Mouse (Mus musculus): ENCODE data around the gene Filip1l. TPM values are rescaled to one million over a fixed set of nuclear protein-coding genes. Genes with fewer than 3 reads are reported as not detected.

The Filip1l gene
- polyA plus RNA-seq, 1 experiment from 2014 or later, result 9.4 TPM

GRCm38 (mm10) chr16:57552709-57553108 is 199.8 kb downstream of the Filip1l start:
- no peaks in the 10 kb centered on the region for H3K27me3 ChIP-seq (replicated peaks; ENCODE audit: control insufficient read depth, insufficient read depth, low read length)
- H3K4me3 ChIP-seq (ENCODE audit: low read depth, low read length), result no peak overlapping the region
- H3K9me3 ChIP-seq (ENCODE audit: control insufficient read depth, low read length), result no peaks in the 10 kb centered on the region
- H3K27ac ChIP-seq (ENCODE audit: low read depth, low read length), result no peak overlapping the region
- H3K9ac ChIP-seq (ENCODE audit: low read depth, low read length), result no peak overlapping the region
- H3K4me2 ChIP-seq, result no peak overlapping the region
- H3K36me3 ChIP-seq (ENCODE audit: control insufficient read depth, insufficient read depth, low read length), result no peaks in the 10 kb centered on the region
- no peak for ATAC-seq (replicated peaks; ENCODE audit: low FRiP score)
- no peaks in the 10 kb centered on the region for H3K4me1 ChIP-seq (replicated peaks; ENCODE audit: control insufficient read depth, insufficient read depth, low read length)
- no peak for DNase-seq (ENCODE audit: low spot score)
- 84% methylated on average over 5 of the region's 5 CpGs for WGBS

GRCm38 (mm10) chr16:57553235-57553634 is 200.3 kb downstream of the Filip1l start:
- no peak overlapping the region for H3K9ac ChIP-seq (ENCODE audit: low read depth, low read length)
- DNase-seq (ENCODE audit: low spot score), result no peak
- no peak overlapping the region for H3K27ac ChIP-seq (ENCODE audit: low read depth, low read length)
- no peaks in the 10 kb centered on the region for H3K4me1 ChIP-seq (replicated peaks; ENCODE audit: control insufficient read depth, insufficient read depth, low read length)
- H3K27me3 ChIP-seq (replicated peaks; ENCODE audit: control insufficient read depth, insufficient read depth, low read length), result no peaks in the 10 kb centered on the region
- H3K36me3 ChIP-seq (ENCODE audit: control insufficient read depth, insufficient read depth, low read length), result no peaks in the 10 kb centered on the region
- H3K4me3 ChIP-seq (ENCODE audit: low read depth, low read length), result no peak overlapping the region
- ATAC-seq (replicated peaks; ENCODE audit: low FRiP score), result no peak
- H3K4me2 ChIP-seq, result no peak overlapping the region
- no peaks in the 10 kb centered on the region for H3K9me3 ChIP-seq (ENCODE audit: control insufficient read depth, low read length)

- WGBS, result 90% methylated on average over 6 of the region's 6 CpGs
- Histone ChIP-seq H3K4me3 (ENCODE audit: low read depth, low read length) (no peak overlapping the region), H3K36me3 (ENCODE audit: control insufficient read depth, insufficient read depth, low read length) (no peaks in the 10 kb centered on the region), H3K27ac (ENCODE audit: low read depth, low read length) (no peak overlapping the region), H3K9me3 (ENCODE audit: control insufficient read depth, low read length) (no peaks in the 10 kb centered on the region), H3K4me1 (replicated peaks; ENCODE audit: control insufficient read depth, insufficient read depth, low read length) (no peaks in the 10 kb centered on the region), H3K4me2 (no peak overlapping the region), H3K27me3 (replicated peaks; ENCODE audit: control insufficient read depth, insufficient read depth, low read length) (no peaks in the 10 kb centered on the region), H3K9ac (ENCODE audit: low read depth, low read length) (no peak overlapping the region)
- DNase-seq (ENCODE audit: low spot score) (no peak), ATAC-seq (replicated peaks; ENCODE audit: low FRiP score) (no peak)
Observed at GRCm38 (mm10) chr16:57554886-57555400, 202.1 kb downstream of the Filip1l start.

GRCm38 (mm10) chr16:57555667-57556066 is 202.8 kb downstream of the Filip1l start:
- DNase-seq (ENCODE audit: low spot score) (no peak), ATAC-seq (replicated peaks; ENCODE audit: low FRiP score) (no peak)
- WGBS, result 82% methylated on average over 4 of the region's 4 CpGs
- Histone ChIP-seq H3K4me2 (no peak overlapping the region), H3K27me3 (replicated peaks; ENCODE audit: control insufficient read depth, insufficient read depth, low read length) (no peaks in the 10 kb centered on the region), H3K9me3 (ENCODE audit: control insufficient read depth, low read length) (no peaks in the 10 kb centered on the region), H3K4me1 (replicated peaks; ENCODE audit: control insufficient read depth, insufficient read depth, low read length) (no peaks in the 10 kb centered on the region), H3K9ac (ENCODE audit: low read depth, low read length) (no peak overlapping the region), H3K4me3 (ENCODE audit: low read depth, low read length) (no peak overlapping the region), H3K27ac (ENCODE audit: low read depth, low read length) (no peak overlapping the region), H3K36me3 (ENCODE audit: control insufficient read depth, insufficient read depth, low read length) (no peaks in the 10 kb centered on the region)

GRCm38 (mm10) chr16:57556244-57556643 is 203.4 kb downstream of the Filip1l start:
- H3K9ac ChIP-seq (ENCODE audit: low read depth, low read length), result no peak overlapping the region
- ATAC-seq (replicated peaks; ENCODE audit: low FRiP score) (no peak), DNase-seq (ENCODE audit: low spot score) (no peak)
- no peak overlapping the region for H3K27ac ChIP-seq (ENCODE audit: low read depth, low read length)
- H3K4me3 ChIP-seq (ENCODE audit: low read depth, low read length), result no peak overlapping the region
- H3K27me3 ChIP-seq (replicated peaks; ENCODE audit: control insufficient read depth, insufficient read depth, low read length), result no peaks in the 10 kb centered on the region
- no peak overlapping the region for H3K4me2 ChIP-seq
- no peaks in the 10 kb centered on the region for H3K4me1 ChIP-seq (replicated peaks; ENCODE audit: control insufficient read depth, insufficient read depth, low read length)
- no peaks in the 10 kb centered on the region for H3K9me3 ChIP-seq (ENCODE audit: control insufficient read depth, low read length)
- 82% methylated on average over 2 of the region's 2 CpGs for WGBS
- no peaks in the 10 kb centered on the region for H3K36me3 ChIP-seq (ENCODE audit: control insufficient read depth, insufficient read depth, low read length)

GRCm38 (mm10) chr16:57558258-57558657 is 205.4 kb downstream of the Filip1l start:
- no peak overlapping the region for H3K9ac ChIP-seq (ENCODE audit: low read depth, low read length)
- no peaks in the 10 kb centered on the region for H3K27me3 ChIP-seq (replicated peaks; ENCODE audit: control insufficient read depth, insufficient read depth, low read length)
- no peak overlapping the region for H3K27ac ChIP-seq (ENCODE audit: low read depth, low read length)
- ATAC-seq (replicated peaks; ENCODE audit: low FRiP score) (no peak), DNase-seq (ENCODE audit: low spot score) (no peak)
- H3K36me3 ChIP-seq (ENCODE audit: control insufficient read depth, insufficient read depth, low read length), result no peaks in the 10 kb centered on the region
- WGBS, result 84% methylated on average over 3 of the region's 3 CpGs
- no peaks in the 10 kb centered on the region for H3K9me3 ChIP-seq (ENCODE audit: control insufficient read depth, low read length)
- no peak overlapping the region for H3K4me3 ChIP-seq (ENCODE audit: low read depth, low read length)
- no peak overlapping the region for H3K4me2 ChIP-seq
- H3K4me1 ChIP-seq (replicated peaks; ENCODE audit: control insufficient read depth, insufficient read depth, low read length), result no peaks in the 10 kb centered on the region

- Histone ChIP-seq H3K36me3 (ENCODE audit: control insufficient read depth, insufficient read depth, low read length) (no peaks in the 10 kb centered on the region), H3K9ac (ENCODE audit: low read depth, low read length) (no peak overlapping the region), H3K27me3 (replicated peaks; ENCODE audit: control insufficient read depth, insufficient read depth, low read length) (no peaks in the 10 kb centered on the region), H3K27ac (ENCODE audit: low read depth, low read length) (no peak overlapping the region), H3K4me3 (ENCODE audit: low read depth, low read length) (no peak overlapping the region), H3K4me2 (no peak overlapping the region), H3K4me1 (replicated peaks; ENCODE audit: control insufficient read depth, insufficient read depth, low read length) (no peaks in the 10 kb centered on the region), H3K9me3 (ENCODE audit: control insufficient read depth, low read length) (no peaks in the 10 kb centered on the region)
- DNase-seq (ENCODE audit: low spot score) (no peak), ATAC-seq (replicated peaks; ENCODE audit: low FRiP score) (no peak)
- 83% methylated on average over 1 of the region's 1 CpGs for WGBS
Observed at GRCm38 (mm10) chr16:57560185-57560584, 207.3 kb downstream of the Filip1l start.

- Histone ChIP-seq H3K27ac (ENCODE audit: low read depth, low read length) (no peak overlapping the region), H3K4me3 (ENCODE audit: low read depth, low read length) (no peak overlapping the region), H3K4me2 (no peak overlapping the region), H3K27me3 (replicated peaks; ENCODE audit: control insufficient read depth, insufficient read depth, low read length) (no peaks in the 10 kb centered on the region), H3K4me1 (replicated peaks; ENCODE audit: control insufficient read depth, insufficient read depth, low read length) (no peaks in the 10 kb centered on the region), H3K9me3 (ENCODE audit: control insufficient read depth, low read length) (no peaks in the 10 kb centered on the region), H3K36me3 (ENCODE audit: control insufficient read depth, insufficient read depth, low read length) (no peaks in the 10 kb centered on the region), H3K9ac (ENCODE audit: low read depth, low read length) (no peak overlapping the region)
- no peak for DNase-seq (ENCODE audit: low spot score)
- 70% methylated on average over 3 of the region's 3 CpGs for WGBS
- ATAC-seq (replicated peaks; ENCODE audit: low FRiP score), result no peak
Observed at GRCm38 (mm10) chr16:57563453-57563852, 210.6 kb downstream of the Filip1l start.

GRCm38 (mm10) chr16:57564807-57565206 is 211.9 kb downstream of the Filip1l start:
- DNase-seq (ENCODE audit: low spot score) (no peak), ATAC-seq (replicated peaks; ENCODE audit: low FRiP score) (no peak)
- WGBS, result 65% methylated on average over 1 of the region's 1 CpGs
- Histone ChIP-seq H3K27ac (ENCODE audit: low read depth, low read length) (no peak overlapping the region), H3K4me2 (no peak overlapping the region), H3K9me3 (ENCODE audit: control insufficient read depth, low read length) (no peaks in the 10 kb centered on the region), H3K27me3 (replicated peaks; ENCODE audit: control insufficient read depth, insufficient read depth, low read length) (no peaks in the 10 kb centered on the region), H3K4me3 (ENCODE audit: low read depth, low read length) (no peak overlapping the region), H3K9ac (ENCODE audit: low read depth, low read length) (no peak overlapping the region), H3K4me1 (replicated peaks; ENCODE audit: control insufficient read depth, insufficient read depth, low read length) (no peaks in the 10 kb centered on the region), H3K36me3 (ENCODE audit: control insufficient read depth, insufficient read depth, low read length) (no peaks in the 10 kb centered on the region)
